In genomic region chr15:103540646-103541045, GRCm38 (mm10) we compare ENCODE assay signal across 22 mouse cellular contexts. TPM values are rescaled to one million over a fixed set of nuclear protein-coding genes. Genes with fewer than 3 reads are reported as not detected.
"Had no signal": no experiment of that assay in that cellular context is flagged by ENCODE, and none has a peak within 500 bp of the region (broad histone marks: within the 10 kb centered on the region; RNA-seq: fewer than 3 reads in every experiment).

No protein-coding gene starts in this region.

- DNase-seq: kidney, adult 8-10 months; left cerebral cortex, postnatal 4 days; liver; lung, adult 18-20 months; lung, postnatal 10 days; lung, postnatal 36 days; midbrain, embryonic 14.5 days; thymus, adult 18-20 months; thymus, postnatal 4 days had no signal

- H3K9ac ChIP-seq: limb, embryonic 13.5 days; liver, embryonic 12.5 days; liver, embryonic 15.5 days; lung, embryonic 15.5 days; neural tube, embryonic 13.5 days had no signal

- H3K27ac ChIP-seq: kidney, postnatal 0 days; limb, embryonic 13.5 days; liver, embryonic 12.5 days; liver, embryonic 15.5 days; lung, embryonic 15.5 days; neural tube, embryonic 13.5 days had no signal

- H3K9me3 ChIP-seq: limb, embryonic 13.5 days; liver, embryonic 12.5 days; liver, embryonic 15.5 days; lung, embryonic 15.5 days; megakaryocyte, embryonic 14.5 days; neural tube, embryonic 13.5 days had no signal

- ATAC-seq: intestine, embryonic 16.5 days; liver, embryonic 12.5 days had no signal

- H3K4me3 ChIP-seq: limb, embryonic 13.5 days; liver, embryonic 12.5 days; liver, embryonic 15.5 days; lung, embryonic 15.5 days; megakaryocyte, embryonic 14.5 days; neural tube, embryonic 13.5 days had no signal

- H3K36me3 ChIP-seq: limb, embryonic 13.5 days; liver, embryonic 12.5 days; liver, embryonic 15.5 days; lung, embryonic 15.5 days; neural tube, embryonic 13.5 days had no signal

- H3K4me1 ChIP-seq: liver, embryonic 12.5 days; liver, embryonic 15.5 days had no signal

- H3K4me2 ChIP-seq: limb, embryonic 13.5 days; liver, embryonic 12.5 days; liver, embryonic 15.5 days; lung, embryonic 15.5 days; midbrain, embryonic 11.5 days; neural tube, embryonic 13.5 days had no signal

RNA-seq across cellular contexts. Expression of gene Glycam1, which starts 24.2 kb away (rescaled TPM):
- total RNA-seq: left cerebral cortex, adult 8-10 months; left cerebral cortex, postnatal 4 days had no signal
- polyA plus RNA-seq: intestine, embryonic 16.5 days; kidney, postnatal 0 days; limb, embryonic 13.5 days; liver, embryonic 12.5 days; liver, embryonic 15.5 days; lung, embryonic 15.5 days; midbrain, embryonic 11.5 days; midbrain, embryonic 14.5 days; neural tube, embryonic 13.5 days; spleen, adult 2 months; stomach, embryonic 16.5 days; testis, adult 2 months had no signal
